Mouse (Mus musculus) MEL (cell line): ENCODE measurements around the gene Frk.

Experiments used
- BHLHE40 ChIP-seq: IDR thresholded peaks from 2 replicates; pipeline ENCODE4 v1.6.1; 2012; ENCODE audit warnings: low read depth, mild to moderate bottlenecking, inconsistent platforms, low read length, improper control_type of control experiment, borderline replicate concordance
- CHD2 ChIP-seq: IDR thresholded peaks from 2 replicates; pipeline ENCODE4 v1.6.1; 2011; ENCODE audit warnings: low read length, improper control_type of control experiment
- CTCF ChIP-seq, 3 experiments: IDR thresholded peaks in 2 of 3; conservative IDR thresholded peaks in 1 of 3; 2 replicates each; pipeline ENCODE4 v1.5.1; 2011 to 2012; ENCODE audit warnings: low read length in 3 of 3, low read depth in 2 of 3, mild to moderate bottlenecking in 2 of 3, improper control_type of control experiment in 1 of 3, inconsistent platforms in 1 of 3, mixed read lengths in 1 of 3, moderate library complexity in 1 of 3; ENCODE audit not compliant: control insufficient read depth in 1 of 3, insufficient read depth in 1 of 3, poor library complexity in 1 of 3, severe bottlenecking in 1 of 3
- ELF1 ChIP-seq: IDR thresholded peaks from 2 replicates; pipeline ENCODE4 v1.6.1; 2014; ENCODE audit warnings: low read depth, mild to moderate bottlenecking, inconsistent platforms, low read length, improper control_type of control experiment, moderate library complexity
- EP300 ChIP-seq, 2 experiments: IDR thresholded peaks; 2 replicates each; pipeline ENCODE4 v1.6.1; 2011; ENCODE audit warnings: improper control_type of control experiment in 2 of 2, low read length in 2 of 2, low read depth in 1 of 2, mild to moderate bottlenecking in 1 of 2
- GABPA ChIP-seq: IDR thresholded peaks from 2 replicates; pipeline ENCODE4 v1.6.1; 2012; ENCODE audit warnings: low read depth, mild to moderate bottlenecking, inconsistent platforms, low read length, improper control_type of control experiment, moderate library complexity
- GATA1 ChIP-seq: IDR thresholded peaks from 2 replicates; pipeline ENCODE4 v1.6.1; 2011; ENCODE audit warnings: low read depth, low read length, improper control_type of control experiment
- POLR2A ChIP-seq, 2 experiments: IDR thresholded peaks; 2 replicates each; pipeline ENCODE4 v1.6.1; 2011 to 2012; ENCODE audit warnings: low read length in 2 of 2, mild to moderate bottlenecking in 2 of 2, control low read depth in 1 of 2, improper control_type of control experiment in 1 of 2, low read depth in 1 of 2, moderate library complexity in 1 of 2; ENCODE audit not compliant: control insufficient read depth in 1 of 2, insufficient read depth in 1 of 2, poor library complexity in 1 of 2
- SIN3A ChIP-seq: IDR thresholded peaks from 2 replicates; pipeline ENCODE4 v1.6.1; 2012; ENCODE audit warnings: low read length, improper control_type of control experiment, inconsistent platforms
- ZC3H11A ChIP-seq: IDR thresholded peaks from 2 replicates; pipeline ENCODE4 v1.6.1; 2012; ENCODE audit warnings: low read depth, mild to moderate bottlenecking, inconsistent platforms, low read length, improper control_type of control experiment

DNA sequence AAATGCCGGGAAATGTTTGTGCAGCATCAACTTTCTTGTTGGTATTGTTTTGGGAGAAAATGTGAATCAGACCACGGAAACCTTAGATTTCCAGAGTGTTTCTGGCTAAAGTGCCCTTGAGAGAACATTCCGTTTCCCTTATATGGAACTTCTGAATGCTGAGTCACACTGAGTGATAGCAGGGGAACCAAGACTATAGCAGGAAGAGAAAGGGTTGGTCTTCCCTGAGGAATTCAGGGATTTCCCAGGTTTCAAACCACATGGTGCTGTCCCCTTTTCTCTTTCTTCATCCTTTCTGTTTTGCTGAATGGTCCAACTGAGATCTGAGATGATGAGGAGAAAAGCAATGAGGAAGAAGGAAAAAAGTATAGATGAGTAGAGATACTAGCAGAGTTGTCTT is 135.3 kb downstream of the Frk start:
- no peak for TF ChIP-seq GABPA
- no peak for TF ChIP-seq BHLHE40
- TF ChIP-seq EP300 (IDR thresholded peaks at IDR 0.05; ENCODE audit: low read depth in 1 of 2, low read length in 2 of 2): no peak
- no peak for TF ChIP-seq GATA1
- no peak for TF ChIP-seq ELF1
- no peak for TF ChIP-seq ZC3H11A
- TF ChIP-seq SIN3A: no peak
- TF ChIP-seq POLR2A (IDR thresholded peaks at IDR 0.05; ENCODE audit: control insufficient read depth in 1 of 2, insufficient read depth in 1 of 2, low read depth in 1 of 2, low read length in 2 of 2, poor library complexity in 1 of 2): no peak
- TF ChIP-seq CTCF (IDR thresholded peaks at IDR 0.05 in 2 of 3, conservative IDR thresholded peaks at IDR 0.05 in 1 of 3; ENCODE audit: control insufficient read depth in 1 of 3, insufficient read depth in 1 of 3, low read depth in 2 of 3, low read length in 3 of 3, poor library complexity in 1 of 3, severe bottlenecking in 1 of 3): no peak
- TF ChIP-seq CHD2: no peak
